Mouse (Mus musculus) forebrain, postnatal 0 days (tissue): ENCODE results near the gene Gm3417. TPM values are rescaled to one million over a fixed set of nuclear protein-coding genes. Genes with fewer than 3 reads are reported as not detected.
"Not testable (repeated sequence)": the region's sequence is repeated elsewhere in the genome, so short reads cannot be mapped to it uniquely, and the experiment has no call there.

Experiments used
- ATAC-seq: fragments of 200-750 bp; cut with Nextera tagmentation; 2 replicates; pipeline ENCODE4 v1.8.0; 2017; ENCODE audit warnings: mild to moderate bottlenecking, moderate library complexity
- DNase-seq: peaks from one replicate; pipeline ENCODE4 v3.0.0-alpha.2; 2015
- H3K27ac ChIP-seq: fragments of 300-500 bp; sonication (generic); 2 replicates; pipeline ENCODE4 v1.5.1; 2014; ENCODE audit warnings: low read depth, mild to moderate bottlenecking, antibody characterized with exemption, low read length, moderate library complexity, mixed read lengths
- H3K27me3 ChIP-seq: fragments of 300-500 bp; sonication (generic); 2 replicates; pipeline ENCODE4 v1.6.1; 2014; ENCODE audit warnings: mild to moderate bottlenecking, low read length, mixed read lengths; ENCODE audit not compliant: insufficient read depth
- H3K36me3 ChIP-seq: fragments of 300-500 bp; sonication (generic); 2 replicates; pipeline ENCODE4 v1.6.1; 2014; ENCODE audit warnings: mild to moderate bottlenecking, moderate library complexity; ENCODE audit not compliant: insufficient read depth
- H3K4me1 ChIP-seq: fragments of 300-500 bp; sonication (generic); 2 replicates; pipeline ENCODE4 v1.6.1; 2014; ENCODE audit warnings: antibody characterized with exemption; ENCODE audit not compliant: insufficient read depth
- H3K4me2 ChIP-seq: fragments of 300-500 bp; sonication (generic); 2 replicates; pipeline ENCODE4 v1.6.1; 2014; ENCODE audit warnings: low read depth, mild to moderate bottlenecking, moderate library complexity
- H3K4me3 ChIP-seq: fragments of 300-500 bp; sonication (generic); 2 replicates; pipeline ENCODE4 v1.5.1; 2014; ENCODE audit warnings: low read depth, low read length, mixed read lengths
- H3K9ac ChIP-seq: fragments of 300-500 bp; sonication (generic); 2 replicates; pipeline ENCODE4 v1.6.1; 2014; ENCODE audit warnings: mild to moderate bottlenecking
- H3K9me3 ChIP-seq: fragments of 300-500 bp; sonication (generic); 2 replicates; pipeline ENCODE4 v1.6.1; 2016; ENCODE audit warnings: low read length
- CTCF ChIP-seq: sonication (generic); IDR thresholded peaks from 2 replicates; pipeline ENCODE4 v1.5.1; 2016; ENCODE audit warnings: antibody characterized with exemption, control low read depth, low read depth
- WGBS: fragments of 180-500 bp; shearing (Covaris S2); extraction: QIAGEN DNeasy Blood & Tissue Kit; methylation state at CpG from one replicate; pipeline ENCODE4 v1.1.7; 2014; 5-methylcytosine and 5-hydroxymethylcytosine counted together
- polyA plus RNA-seq: library from polyadenylated mRNA; unstranded; fragments of >200 nt; fragmentation: Nextera tagmentation; extraction: Ambion mirVana; gene quantifications from 2 replicates; pipeline ENCODE4 v1.2.1, GENCODE M21; 2015
- total RNA-seq: library from RNA; depleted of rRNA; stranded (reverse); fragments of >200 nt; gene quantifications from 2 replicates; pipeline ENCODE4 v1.2.3, GENCODE M21; 2014

The Gm3417 gene
- total and polyA plus RNA-seq, 2 experiments from 2014 or later, result 4.0 TPM; not detected in 1

DNA sequence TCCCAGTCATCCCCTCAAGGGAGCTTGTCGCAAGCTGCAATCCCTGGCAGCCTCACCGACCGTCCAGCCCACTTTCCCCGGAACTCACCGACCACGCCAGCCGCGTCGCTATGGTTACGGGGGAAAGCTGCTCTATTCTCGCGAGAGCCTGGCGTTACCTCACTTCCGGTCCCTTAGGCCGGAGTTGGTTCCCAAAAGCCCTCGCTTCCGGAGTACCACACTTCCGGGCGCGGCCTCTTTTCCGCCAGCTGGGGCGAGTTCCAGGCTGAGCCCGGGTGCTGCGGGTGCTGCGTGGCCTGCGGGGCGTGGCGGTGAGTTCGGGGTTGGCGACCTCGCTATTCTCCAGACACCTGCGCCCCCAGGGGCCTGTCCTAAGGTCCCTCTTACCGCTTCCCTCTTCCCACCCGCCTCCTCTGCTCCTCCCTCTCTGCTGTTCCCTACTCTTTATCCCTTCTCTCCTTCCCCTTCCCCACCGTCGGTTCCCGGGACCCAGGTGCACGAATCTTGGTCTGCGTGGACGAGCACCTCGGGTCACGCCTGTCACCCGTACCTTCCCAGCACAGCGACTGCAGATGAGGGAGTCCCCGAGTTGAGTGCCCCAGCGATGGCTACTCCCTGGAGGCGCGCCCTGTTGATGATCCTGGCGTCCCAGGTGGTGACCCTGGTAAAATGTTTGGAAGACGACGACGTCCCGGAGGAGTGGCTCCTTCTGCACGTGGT is 35.4 kb downstream of the Gm3417 start, which contains the start of the genes Wdr27 and 1600012H06Rik:
Gene Wdr27, minus strand, starts transcription at position 150 of the 720 bp plus-strand sequence.
Gene 1600012H06Rik, plus strand, starts transcription at position 176 of the 720 bp plus-strand sequence.
- ATAC-seq (peak; percentile 100), DNase-seq (peak; percentile 99)
- H3K4me1 ChIP-seq, result peaks cover 12% of the 10 kb centered on the region
- peak within 1 kb of the TSS; percentile 94 for H3K4me3 ChIP-seq
- peak within 1 kb of the TSS; percentile 88 for H3K9ac ChIP-seq
- H3K4me2 ChIP-seq, result peak within 1 kb of the TSS; percentile 95
- H3K36me3 ChIP-seq, result peaks cover 7% of the 10 kb centered on the region
- H3K27me3 ChIP-seq, result no peaks in the 10 kb centered on the region
- WGBS, result under 1% methylated on average over 53 of the region's 54 CpGs
- TF ChIP-seq CTCF, result no peak
- no peaks in the 10 kb centered on the region for H3K9me3 ChIP-seq
- H3K27ac ChIP-seq, result peak within 1 kb of the TSS; percentile 85

DNA sequence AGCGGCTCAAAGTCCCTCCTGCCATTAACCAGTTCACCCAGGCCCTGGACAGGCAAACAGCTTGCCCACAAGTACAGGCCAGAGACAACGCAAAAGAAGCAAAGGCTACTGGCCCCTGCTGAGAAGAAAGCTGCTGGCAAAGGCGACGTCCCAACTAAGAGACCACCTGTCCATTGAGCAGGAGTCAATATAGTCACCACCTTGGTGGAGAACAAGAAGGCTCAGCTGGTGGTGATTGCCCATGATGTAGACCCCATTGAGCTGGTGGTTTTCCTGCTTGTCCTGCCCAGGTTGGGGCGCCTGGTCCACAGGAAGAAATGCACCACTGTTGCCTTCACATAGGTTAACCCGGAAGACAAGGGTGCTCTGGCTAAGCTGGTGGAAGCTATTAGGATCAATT is 36.4 kb downstream of the Gm3417 start:
- Histone ChIP-seq H3K4me1 (peaks cover 12% of the 10 kb centered on the region), H3K4me2 (peak overlapping the region; percentile 95), H3K9ac (peak overlapping the region; percentile 88), H3K4me3 (peak overlapping the region; percentile 94)
- not testable (repeated sequence) for H3K27ac ChIP-seq, H3K9me3 ChIP-seq, H3K27me3 ChIP-seq, ATAC-seq, DNase-seq, H3K36me3 ChIP-seq
- WGBS, result 61% methylated on average over 6 of the region's 6 CpGs

DNA sequence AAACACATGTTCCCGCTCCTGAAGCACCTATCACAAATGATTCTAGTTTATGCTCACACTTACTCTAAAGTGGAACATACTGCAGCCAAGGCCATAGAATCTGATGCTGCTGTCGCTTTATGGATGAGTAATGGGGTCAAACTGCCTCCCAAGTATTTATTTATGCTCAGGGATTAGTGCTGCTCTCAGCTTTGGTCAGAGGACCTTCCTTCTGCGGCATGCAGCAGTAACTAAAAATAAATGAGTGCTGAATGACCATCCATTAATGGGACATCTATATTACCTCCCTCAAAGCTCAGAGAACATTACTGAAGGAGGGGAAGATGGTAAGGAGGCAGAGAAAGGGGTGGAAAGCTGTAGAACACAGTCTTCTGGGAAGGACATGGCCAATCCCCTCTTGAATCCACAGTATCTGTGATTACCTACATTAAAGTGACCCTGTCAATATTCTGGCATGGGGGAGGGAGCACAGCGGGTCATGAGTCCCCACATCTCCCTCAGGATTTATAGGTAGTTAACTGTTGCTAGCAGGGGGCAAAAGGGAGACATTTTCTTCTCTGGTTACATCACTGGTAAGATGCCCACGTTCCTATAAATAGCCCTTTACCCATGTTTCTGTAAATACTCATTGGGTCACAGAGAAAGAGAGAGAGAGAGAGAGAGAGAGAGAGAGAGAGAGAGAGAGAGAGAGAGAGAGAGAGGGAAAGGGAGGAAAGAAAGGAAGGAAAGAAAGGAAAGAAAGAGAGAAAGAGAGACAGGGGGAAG is 42.6 kb downstream of the Gm3417 start:
- Histone ChIP-seq H3K9me3 (no peaks in the 10 kb centered on the region), H3K4me1 (no peaks in the 10 kb centered on the region), H3K4me3 (no peak overlapping the region), H3K27me3 (no peaks in the 10 kb centered on the region), H3K27ac (no peak overlapping the region), H3K36me3 (no peaks in the 10 kb centered on the region), H3K4me2 (no peak overlapping the region), H3K9ac (no peak overlapping the region)
- DNase-seq, result no peak
- TF ChIP-seq CTCF, result no peak
- ATAC-seq, result no peak
- 70% methylated on average over 5 of the region's 5 CpGs for WGBS

DNA sequence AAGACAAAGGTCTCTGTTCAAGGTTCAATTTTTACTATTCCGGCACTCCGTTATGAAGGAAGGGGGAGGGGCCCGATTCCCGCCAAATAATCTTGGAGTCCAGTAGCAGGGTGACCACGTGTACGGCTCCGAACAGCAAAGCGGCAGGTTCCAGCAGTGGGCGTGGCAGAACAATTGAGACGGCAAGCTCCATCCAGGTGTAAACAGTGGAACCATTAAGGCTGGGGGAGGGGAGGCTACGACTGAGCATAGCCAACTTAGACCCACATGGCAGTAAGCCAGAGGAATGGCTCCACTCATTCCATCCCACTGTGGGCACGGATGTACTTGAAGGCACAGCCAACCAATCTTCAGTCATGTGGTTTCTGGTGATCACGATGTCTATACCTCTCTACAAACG is 43.3 kb downstream of the Gm3417 start:
- not testable (repeated sequence) for ATAC-seq, H3K9me3 ChIP-seq, H3K36me3 ChIP-seq, H3K9ac ChIP-seq, H3K27me3 ChIP-seq, H3K4me3 ChIP-seq, H3K4me1 ChIP-seq, H3K4me2 ChIP-seq, H3K27ac ChIP-seq, DNase-seq
- 85% methylated on average over 14 of the region's 14 CpGs for WGBS

DNA sequence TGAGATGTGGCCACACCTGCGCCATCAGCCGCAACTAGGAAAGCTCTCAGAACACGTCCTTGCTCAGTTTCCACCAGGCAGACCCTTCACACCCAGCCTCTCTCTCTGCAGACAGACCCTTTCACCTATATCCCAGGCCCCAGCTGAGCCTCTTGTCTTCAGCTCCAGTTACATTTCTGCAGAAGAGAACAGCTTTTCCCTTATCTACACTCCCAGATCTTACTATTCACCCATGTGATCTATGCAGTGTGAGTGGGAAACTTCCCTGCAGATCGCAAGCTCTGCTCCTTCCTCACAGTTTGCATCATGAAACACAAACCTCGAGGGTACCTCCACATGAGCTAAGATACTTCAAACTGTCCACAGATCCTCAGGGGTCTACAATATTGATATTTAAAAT is 47.1 kb downstream of the Gm3417 start:
- Histone ChIP-seq H3K4me2 (no peak overlapping the region), H3K9me3 (no peaks in the 10 kb centered on the region), H3K4me3 (no peak overlapping the region), H3K9ac (no peak overlapping the region), H3K36me3 (no peaks in the 10 kb centered on the region), H3K27ac (no peak overlapping the region), H3K27me3 (no peaks in the 10 kb centered on the region), H3K4me1 (no peaks in the 10 kb centered on the region)
- TF ChIP-seq CTCF, result no peak
- ATAC-seq (no peak), DNase-seq (no peak)
- 89% methylated on average over 5 of the region's 5 CpGs for WGBS

DNA sequence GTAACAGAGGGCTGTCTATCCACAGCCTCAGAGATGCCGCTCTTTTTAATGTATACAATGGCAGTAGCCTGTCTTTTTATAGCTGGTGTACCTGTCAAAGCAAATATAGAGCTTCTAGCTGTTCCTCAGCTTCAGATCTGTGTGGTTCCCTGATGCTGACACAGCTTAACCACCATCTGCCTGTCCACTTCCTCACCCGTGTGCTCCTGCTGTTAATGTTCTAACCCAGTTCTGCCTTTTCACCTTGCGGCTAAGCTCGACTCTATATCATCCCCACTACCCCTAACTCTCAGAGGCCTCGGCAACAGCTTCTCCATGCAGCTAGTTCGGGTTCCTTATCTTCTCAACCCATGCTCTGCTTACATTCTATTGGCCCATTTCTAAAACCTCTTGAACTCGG is 47.9 kb downstream of the Gm3417 start:
- 86% methylated on average over 7 of the region's 7 CpGs for WGBS
- ATAC-seq, result no peak

DNA sequence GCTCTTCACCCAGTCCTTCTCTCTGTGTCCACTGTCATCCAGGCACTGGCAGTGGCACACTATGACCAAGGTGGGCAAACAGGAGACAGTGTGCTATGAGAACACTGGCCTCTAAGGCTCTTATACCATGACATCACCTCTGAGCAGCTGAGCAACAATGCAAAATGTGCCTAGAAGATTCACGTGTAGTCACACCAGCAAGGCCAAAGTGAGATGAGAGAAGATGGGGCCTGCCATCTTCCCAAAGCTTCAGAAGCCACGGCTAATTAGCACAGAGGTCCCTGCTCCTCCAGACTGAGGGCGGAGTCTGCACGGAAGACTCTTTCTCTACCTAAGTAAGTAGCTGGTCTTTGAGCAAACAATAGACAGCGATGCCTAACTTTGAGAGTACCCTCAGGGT is 50.0 kb downstream of the Gm3417 start:
- Histone ChIP-seq H3K27me3 (no peaks in the 10 kb centered on the region), H3K4me3 (no peak overlapping the region), H3K36me3 (no peaks in the 10 kb centered on the region), H3K27ac (no peak overlapping the region), H3K9ac (no peak overlapping the region), H3K4me2 (no peak overlapping the region), H3K9me3 (no peaks in the 10 kb centered on the region), H3K4me1 (no peaks in the 10 kb centered on the region)
- no peak for TF ChIP-seq CTCF
- ATAC-seq (no peak), DNase-seq (no peak)
- 62% methylated on average over 5 of the region's 5 CpGs for WGBS

More for the DNA sequence above, 47.9 kb downstream of the Gm3417 start:
- no peaks in the 10 kb centered on the region for H3K36me3 ChIP-seq
- H3K9me3 ChIP-seq, result no peaks in the 10 kb centered on the region
- H3K9ac ChIP-seq, result no peak overlapping the region
- no peak overlapping the region for H3K4me3 ChIP-seq
- H3K27ac ChIP-seq, result no peak overlapping the region
- TF ChIP-seq CTCF, result no peak
- H3K4me1 ChIP-seq, result no peaks in the 10 kb centered on the region
- H3K4me2 ChIP-seq, result no peak overlapping the region
- DNase-seq, result no peak
- H3K27me3 ChIP-seq, result no peaks in the 10 kb centered on the region
